20 mouse cellular contexts compared by ENCODE assay signal in the genomic region with DNA sequence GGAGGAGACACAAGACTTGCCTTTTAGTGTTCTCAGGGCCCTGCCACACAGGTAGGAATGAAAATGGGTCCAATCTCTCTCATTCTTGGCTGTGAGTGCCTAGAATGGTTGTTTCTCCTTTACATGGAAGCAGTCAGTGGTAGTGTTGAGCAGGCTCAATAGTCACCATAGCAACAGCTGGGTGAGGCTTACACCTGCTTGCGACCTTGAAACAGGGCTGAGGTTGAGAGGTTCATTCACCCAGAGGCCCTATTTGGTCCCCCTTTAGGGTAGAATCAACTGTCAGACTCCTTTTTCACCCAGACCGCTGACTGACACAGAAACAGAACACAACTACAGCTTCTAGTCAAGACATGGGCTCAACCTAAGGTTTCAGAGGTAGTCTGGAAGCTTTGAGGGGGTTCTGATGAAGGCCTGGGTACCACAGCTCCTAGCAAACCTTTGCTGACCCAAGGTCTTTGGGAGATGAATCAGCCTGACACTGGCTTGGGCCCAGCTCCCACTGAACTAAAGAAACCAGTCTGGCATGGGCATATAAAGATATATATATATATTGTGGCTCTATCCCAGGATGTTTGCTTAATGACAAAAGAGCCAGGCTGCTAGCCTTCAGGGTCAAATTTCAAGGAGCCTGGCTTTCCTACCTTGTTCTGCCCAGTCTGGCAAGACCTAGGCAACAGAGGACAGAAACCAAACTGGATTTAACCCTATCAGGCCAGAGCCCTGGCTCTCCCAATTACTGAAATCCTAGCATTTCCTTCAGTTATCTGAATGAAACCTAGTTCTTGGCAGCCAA. TPM values are rescaled to one million over a fixed set of nuclear protein-coding genes. Genes with fewer than 3 reads are reported as not detected.
DNase-seq lines count a peak whose midpoint lies in the region; ATAC-seq and TF ChIP-seq lines count a peak whose summit lies in the region.
"Had no signal": no experiment of that assay in that cellular context is flagged by ENCODE, and none has a peak within 500 bp of the region (broad histone marks: within the 10 kb centered on the region; RNA-seq: fewer than 3 reads in every experiment).

No protein-coding gene starts in this region.

- no peak for DNase-seq in kidney, postnatal 4 days
- peak; percentile 41 for DNase-seq in R1 (ENCODE audit: low read depth, low spot score)
- no peak for DNase-seq in forebrain, embryonic 10.5 days (ENCODE audit: extremely low spot score, low spot score)
- DNase-seq: adrenal gland, postnatal 10 days; B cell, adult 2 months; cerebellum, adult 11-12 months; cerebellum, postnatal 36 days; right cerebral cortex, postnatal 4 days had no signal

- H3K4me3 ChIP-seq in kidney, embryonic 15.5 days (replicated peaks) = no peak overlapping the region
- H3K4me3 ChIP-seq in intestine, postnatal 0 days (ENCODE audit: low read depth, low read length) = 0 out of 2 replicates have a peak overlapping the region, but pooled peaks have one; percentile 2
- H3K4me3 ChIP-seq in stomach, embryonic 14.5 days (ENCODE audit: low read depth, low read length) = no peak overlapping the region
- H3K4me3 ChIP-seq in liver, embryonic 12.5 days = no peak overlapping the region
- no peak overlapping the region for H3K4me3 ChIP-seq in forebrain, embryonic 10.5 days
- H3K4me3 ChIP-seq: erythroblast, embryonic 14.5 days; forebrain, embryonic 15.5 days; heart, embryonic 10.5 days; midbrain, embryonic 12.5 days had no signal

- peak overlapping the region; percentile 15; the same call in 1 of the 2 replicates for H3K27ac ChIP-seq in kidney, embryonic 15.5 days
- peak overlapping the region; percentile 62 for H3K27ac ChIP-seq in intestine, postnatal 0 days (ENCODE audit: low read depth, low read length)
- peak overlapping the region; percentile 35; the same call in 1 of the 2 replicates for H3K27ac ChIP-seq in stomach, embryonic 14.5 days (ENCODE audit: low read length)
- H3K27ac ChIP-seq in liver, embryonic 12.5 days = no peak overlapping the region
- no peak overlapping the region for H3K27ac ChIP-seq in forebrain, embryonic 10.5 days
- H3K27ac ChIP-seq: forebrain, embryonic 15.5 days; heart, embryonic 10.5 days; hindbrain, postnatal 0 days; macrophage; midbrain, embryonic 12.5 days had no signal

- peaks cover 33% of the 10 kb centered on the region for H3K4me1 ChIP-seq in kidney, embryonic 15.5 days
- no peaks in the 10 kb centered on the region; the same call in 1 of the 2 replicates for H3K4me1 ChIP-seq in intestine, postnatal 0 days (replicated peaks; ENCODE audit: control insufficient read depth, insufficient read depth, low read length)
- no peaks in the 10 kb centered on the region for H3K4me1 ChIP-seq in stomach, embryonic 14.5 days (ENCODE audit: control insufficient read depth, insufficient read depth, low read length)
- peaks cover 25% of the 10 kb centered on the region for H3K4me1 ChIP-seq in liver, embryonic 12.5 days
- peaks cover 21% of the 10 kb centered on the region; the same call in 1 of the 2 replicates for H3K4me1 ChIP-seq in forebrain, embryonic 10.5 days
- H3K4me1 ChIP-seq: midbrain, embryonic 12.5 days had no signal

- H3K36me3 ChIP-seq in kidney, embryonic 15.5 days = peaks cover 8% of the 10 kb centered on the region
- H3K36me3 ChIP-seq in intestine, postnatal 0 days (ENCODE audit: control insufficient read depth, insufficient read depth) = no peaks in the 10 kb centered on the region
- no peaks in the 10 kb centered on the region; the same call in 1 of the 2 replicates for H3K36me3 ChIP-seq in stomach, embryonic 14.5 days (ENCODE audit: control insufficient read depth, insufficient read depth, low read length)
- H3K36me3 ChIP-seq in liver, embryonic 12.5 days = peaks cover 1% of the 10 kb centered on the region; the same call in 1 of the 2 replicates
- peaks cover 20% of the 10 kb centered on the region for H3K36me3 ChIP-seq in forebrain, embryonic 10.5 days (replicated peaks)
- H3K36me3 ChIP-seq: forebrain, embryonic 15.5 days had no signal

- no peak overlapping the region for H3K9ac ChIP-seq in kidney, embryonic 15.5 days
- H3K9ac ChIP-seq in intestine, postnatal 0 days (ENCODE audit: low read depth, low read length) = no peak overlapping the region
- H3K9ac ChIP-seq in stomach, embryonic 14.5 days (replicated peaks; ENCODE audit: low read depth, low read length) = no peak overlapping the region
- no peak overlapping the region for H3K9ac ChIP-seq in liver, embryonic 12.5 days
- H3K9ac ChIP-seq: forebrain, embryonic 15.5 days; midbrain, embryonic 12.5 days had no signal

- H3K4me2 ChIP-seq in kidney, embryonic 15.5 days = no peak overlapping the region
- peak overlapping the region; percentile 35 for H3K4me2 ChIP-seq in intestine, postnatal 0 days (replicated peaks; ENCODE audit: low read depth)
- H3K4me2 ChIP-seq in stomach, embryonic 14.5 days (replicated peaks; ENCODE audit: low read depth, low read length) = no peak overlapping the region
- no peak overlapping the region for H3K4me2 ChIP-seq in liver, embryonic 12.5 days
- H3K4me2 ChIP-seq: forebrain, embryonic 15.5 days; midbrain, embryonic 12.5 days had no signal

- no peak for ATAC-seq in kidney, embryonic 15.5 days (replicated peaks; ENCODE audit: low FRiP score)
- ATAC-seq in intestine, postnatal 0 days = peak; percentile 53
- peak; percentile 59 for ATAC-seq in stomach, embryonic 14.5 days (ENCODE audit: insufficient number of reproducible peaks, insufficient read depth, low FRiP score, low read depth)
- no peak for ATAC-seq in liver, embryonic 12.5 days
- ATAC-seq: forebrain, embryonic 15.5 days; hindbrain, postnatal 0 days had no signal

- H3K27me3 ChIP-seq in kidney, embryonic 15.5 days = no peaks in the 10 kb centered on the region
- no peaks in the 10 kb centered on the region for H3K27me3 ChIP-seq in intestine, postnatal 0 days (replicated peaks; ENCODE audit: control insufficient read depth, insufficient read depth, low read length)
- H3K27me3 ChIP-seq in stomach, embryonic 14.5 days (ENCODE audit: control insufficient read depth, insufficient read depth, low read length) = no peaks in the 10 kb centered on the region
- H3K27me3 ChIP-seq in liver, embryonic 12.5 days (replicated peaks) = peaks cover 5% of the 10 kb centered on the region; the same call in 1 of the 2 replicates
- no peaks in the 10 kb centered on the region for H3K27me3 ChIP-seq in forebrain, embryonic 10.5 days (ENCODE audit: poor library complexity, severe bottlenecking)
- H3K27me3 ChIP-seq: forebrain, embryonic 15.5 days; midbrain, embryonic 12.5 days had no signal

- WGBS in kidney, embryonic 15.5 days = 78% methylated on average over 2 of the region's 2 CpGs
- 45% methylated on average over 2 of the region's 2 CpGs for WGBS in intestine, postnatal 0 days
- 63% methylated on average over 2 of the region's 2 CpGs for WGBS in stomach, embryonic 14.5 days
- 74% methylated on average over 2 of the region's 2 CpGs for WGBS in liver, embryonic 12.5 days (ENCODE audit: insufficient replicate concordance)
- WGBS in forebrain, embryonic 10.5 days = 87% methylated on average over 2 of the region's 2 CpGs

- no peak for TF ChIP-seq CTCF in intestine, postnatal 0 days (IDR thresholded peaks at IDR 0.05; ENCODE audit: low read depth)

- H3K9me3 ChIP-seq in kidney, embryonic 15.5 days (replicated peaks) = no peaks in the 10 kb centered on the region
- H3K9me3 ChIP-seq in intestine, postnatal 0 days (ENCODE audit: control insufficient read depth) = no peaks in the 10 kb centered on the region
- H3K9me3 ChIP-seq in stomach, embryonic 14.5 days (ENCODE audit: control insufficient read depth, low read depth, low read length) = no peaks in the 10 kb centered on the region
- H3K9me3 ChIP-seq in liver, embryonic 12.5 days (replicated peaks) = no peaks in the 10 kb centered on the region
- no peaks in the 10 kb centered on the region for H3K9me3 ChIP-seq in forebrain, embryonic 10.5 days
- H3K9me3 ChIP-seq: forebrain, embryonic 15.5 days; heart, embryonic 10.5 days; midbrain, embryonic 12.5 days had no signal

RNA-seq across cellular contexts. Expression of gene Tspan1, which starts 2.4 kb away (rescaled TPM):
- 2.1 and 6.4 TPM in 2 replicates for polyA plus RNA-seq in kidney, embryonic 15.5 days (2015; fragmentation: Nextera tagmentation; extraction: Ambion mirVana)
- 40.1 and 63.8 TPM in 2 replicates for polyA plus RNA-seq in intestine, postnatal 0 days (2015; fragmentation: Nextera tagmentation; extraction: Ambion mirVana)
- polyA plus RNA-seq in stomach, embryonic 14.5 days (2014; fragmentation: Nextera tagmentation; extraction: Ambion mirVana) = 50.2 and 51.7 TPM in 2 replicates
- polyA plus RNA-seq in liver, embryonic 12.5 days (2016; fragmentation: Nextera tagmentation; extraction: Ambion mirVana) = not detected in 2 replicates
- not detected in 2 replicates for polyA plus RNA-seq in forebrain, embryonic 10.5 days (2016; fragmentation: Nextera tagmentation; extraction: Ambion mirVana)
- polyA plus RNA-seq: erythroblast, embryonic 14.5 days; macrophage had no signal

RNA-seq across cellular contexts. Expression of gene 1700042G07Rik, which starts 8.2 kb away (rescaled TPM):
- polyA plus RNA-seq in kidney, embryonic 15.5 days (2015; fragmentation: Nextera tagmentation; extraction: Ambion mirVana) = not detected in 2 replicates
- not detected in 2 replicates for polyA plus RNA-seq in intestine, postnatal 0 days (2015; fragmentation: Nextera tagmentation; extraction: Ambion mirVana)
- polyA plus RNA-seq in stomach, embryonic 14.5 days (2014; fragmentation: Nextera tagmentation; extraction: Ambion mirVana) = not detected in 2 replicates
- not detected in 2 replicates for polyA plus RNA-seq in liver, embryonic 12.5 days (2016; fragmentation: Nextera tagmentation; extraction: Ambion mirVana)
- not detected in 2 replicates for polyA plus RNA-seq in forebrain, embryonic 10.5 days (2016; fragmentation: Nextera tagmentation; extraction: Ambion mirVana)
- polyA plus RNA-seq: erythroblast, embryonic 14.5 days; forebrain, embryonic 15.5 days; heart, embryonic 10.5 days; hindbrain, postnatal 0 days; large intestine, adult 2 months; liver, adult 2 months; macrophage; midbrain, embryonic 12.5 days had no signal

RNA-seq across cellular contexts. Expression of gene Gm49337, which starts 8.2 kb away (rescaled TPM):
- not detected in 2 replicates for polyA plus RNA-seq in kidney, embryonic 15.5 days (2015; fragmentation: Nextera tagmentation; extraction: Ambion mirVana)
- polyA plus RNA-seq in intestine, postnatal 0 days (2015; fragmentation: Nextera tagmentation; extraction: Ambion mirVana) = not detected in 2 replicates
- polyA plus RNA-seq in stomach, embryonic 14.5 days (2014; fragmentation: Nextera tagmentation; extraction: Ambion mirVana) = not detected in 2 replicates
- polyA plus RNA-seq in liver, embryonic 12.5 days (2016; fragmentation: Nextera tagmentation; extraction: Ambion mirVana) = not detected in 2 replicates
- not detected in 2 replicates for polyA plus RNA-seq in forebrain, embryonic 10.5 days (2016; fragmentation: Nextera tagmentation; extraction: Ambion mirVana)
- polyA plus RNA-seq: erythroblast, embryonic 14.5 days; forebrain, embryonic 15.5 days; heart, embryonic 10.5 days; hindbrain, postnatal 0 days; large intestine, adult 2 months; liver, adult 2 months; macrophage had no signal

RNA-seq across cellular contexts. Expression of gene Lurap1, which starts 13.8 kb away (rescaled TPM):
- polyA plus RNA-seq in kidney, embryonic 15.5 days (2015; fragmentation: Nextera tagmentation; extraction: Ambion mirVana) = 2.7 and 3.2 TPM in 2 replicates
- polyA plus RNA-seq in intestine, postnatal 0 days (2015; fragmentation: Nextera tagmentation; extraction: Ambion mirVana) = 0.56 and 0.68 TPM in 2 replicates
- polyA plus RNA-seq in stomach, embryonic 14.5 days (2014; fragmentation: Nextera tagmentation; extraction: Ambion mirVana) = 3.0 and 3.5 TPM in 2 replicates
- 0.44 and 0.53 TPM in 2 replicates for polyA plus RNA-seq in liver, embryonic 12.5 days (2016; fragmentation: Nextera tagmentation; extraction: Ambion mirVana)
- polyA plus RNA-seq in forebrain, embryonic 10.5 days (2016; fragmentation: Nextera tagmentation; extraction: Ambion mirVana) = 2.0 and 2.6 TPM in 2 replicates
- polyA plus RNA-seq: erythroblast, embryonic 14.5 days had no signal

RNA-seq across cellular contexts. Expression of gene Pomgnt1, which starts 41.3 kb away (rescaled TPM):
- 61.7 and 62.2 TPM in 2 replicates for polyA plus RNA-seq in kidney, embryonic 15.5 days (2015; fragmentation: Nextera tagmentation; extraction: Ambion mirVana)
- polyA plus RNA-seq in intestine, postnatal 0 days (2015; fragmentation: Nextera tagmentation; extraction: Ambion mirVana) = 18.1 and 18.2 TPM in 2 replicates
- polyA plus RNA-seq in stomach, embryonic 14.5 days (2014; fragmentation: Nextera tagmentation; extraction: Ambion mirVana) = 56.5 and 61.7 TPM in 2 replicates
- polyA plus RNA-seq in liver, embryonic 12.5 days (2016; fragmentation: Nextera tagmentation; extraction: Ambion mirVana) = 23.8 and 24.2 TPM in 2 replicates
- 50.6 and 54.7 TPM in 2 replicates for polyA plus RNA-seq in forebrain, embryonic 10.5 days (2016; fragmentation: Nextera tagmentation; extraction: Ambion mirVana)

Comparison
In these comparisons a context has a peak if more than half of its experiments do, and no peak if none do; other contexts are left out.
1. ATAC-seq: peak in intestine, postnatal 0 days (single experiment) and stomach, embryonic 14.5 days (single experiment); none in kidney, embryonic 15.5 days (single experiment) and liver, embryonic 12.5 days (single experiment).
2. H3K27ac ChIP-seq: peak in kidney, embryonic 15.5 days (single experiment), intestine, postnatal 0 days (single experiment) and stomach, embryonic 14.5 days (single experiment); none in liver, embryonic 12.5 days (single experiment) and forebrain, embryonic 10.5 days (single experiment).